9 mouse cellular contexts compared by ENCODE assay signal in the genomic region with DNA sequence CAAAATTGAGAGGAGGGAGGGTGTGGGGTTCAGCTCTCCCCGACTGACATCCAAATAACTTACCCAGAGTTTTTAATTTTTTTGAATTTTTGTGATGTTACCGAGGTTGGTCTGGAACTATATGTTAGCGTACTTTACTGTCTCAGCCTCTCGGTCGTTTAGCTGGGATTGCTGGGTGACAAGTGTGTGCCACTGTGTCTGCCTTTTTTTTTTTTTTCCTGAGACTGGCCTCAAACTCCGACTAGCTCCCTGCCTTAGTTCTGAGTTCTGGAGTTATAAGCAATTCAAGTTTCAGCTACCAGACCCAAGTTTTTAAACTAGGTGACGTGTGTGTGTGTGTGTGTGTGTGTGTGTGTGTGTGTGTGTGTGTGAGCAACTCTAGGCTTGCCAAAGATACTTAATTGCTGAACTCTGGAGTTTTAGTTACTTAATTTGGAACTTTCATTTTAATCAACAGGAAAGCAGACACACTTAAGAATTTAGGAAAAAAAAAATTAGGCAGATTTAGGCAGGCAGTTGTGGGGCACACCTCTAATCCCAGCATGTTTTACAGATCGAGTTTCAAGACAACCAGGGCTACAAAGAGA. TPM values are rescaled to one million over a fixed set of nuclear protein-coding genes. Genes with fewer than 3 reads are reported as not detected.
DNase-seq lines count a peak whose midpoint lies in the region; ATAC-seq and TF ChIP-seq lines count a peak whose summit lies in the region.
"Had no signal": no experiment of that assay in that cellular context is flagged by ENCODE, and none has a peak within 500 bp of the region (broad histone marks: within the 10 kb centered on the region; RNA-seq: fewer than 3 reads in every experiment).

No protein-coding gene starts in this region.

- no peak for ATAC-seq in heart, embryonic 15.5 days (replicated peaks; ENCODE audit: insufficient number of reproducible peaks, insufficient read depth, low FRiP score, low read depth)
- no peak for ATAC-seq in G1E (ENCODE audit: extremely low read depth, insufficient number of reproducible peaks, low FRiP score, poor library complexity, severe bottlenecking)
- no peak for ATAC-seq in midbrain, embryonic 12.5 days (ENCODE audit: low FRiP score, low read depth)

- no peak overlapping the region for H3K27ac ChIP-seq in heart, embryonic 15.5 days
- peak overlapping the region; percentile 96 for H3K27ac ChIP-seq in hindbrain, embryonic 10.5 days
- H3K27ac ChIP-seq in midbrain, embryonic 12.5 days (replicated peaks), result no peak overlapping the region

- H3K4me3 ChIP-seq in heart, embryonic 15.5 days, result peak overlapping the region; percentile 88
- H3K4me3 ChIP-seq in G1E (ENCODE audit: low read depth, low read length), result peak overlapping the region; percentile 86
- H3K4me3 ChIP-seq in hindbrain, embryonic 10.5 days, result peak overlapping the region; percentile 88
- peak overlapping the region; percentile 94 for H3K4me3 ChIP-seq in midbrain, embryonic 12.5 days

- H3K36me3 ChIP-seq in heart, embryonic 15.5 days, result no peaks in the 10 kb centered on the region
- peaks cover 30% of the 10 kb centered on the region for H3K36me3 ChIP-seq in G1E (replicated peaks)
- peaks cover 12% of the 10 kb centered on the region; the same call in 1 of the 2 replicates for H3K36me3 ChIP-seq in hindbrain, embryonic 10.5 days
- no peaks in the 10 kb centered on the region for H3K36me3 ChIP-seq in midbrain, embryonic 12.5 days

- TF ChIP-seq CTCF in G1E (IDR thresholded peaks at IDR 0.05; ENCODE audit: low read depth, low read length), result no peak

- H3K27me3 ChIP-seq in heart, embryonic 15.5 days, result no peaks in the 10 kb centered on the region
- no peaks in the 10 kb centered on the region for H3K27me3 ChIP-seq in G1E (ENCODE audit: insufficient read depth, low read length)
- H3K27me3 ChIP-seq in hindbrain, embryonic 10.5 days (ENCODE audit: insufficient read depth, poor library complexity, severe bottlenecking), result no peaks in the 10 kb centered on the region
- no peaks in the 10 kb centered on the region for H3K27me3 ChIP-seq in midbrain, embryonic 12.5 days

- H3K4me1 ChIP-seq in heart, embryonic 15.5 days (replicated peaks), result peaks cover 26% of the 10 kb centered on the region
- peaks cover 43% of the 10 kb centered on the region for H3K4me1 ChIP-seq in G1E (ENCODE audit: insufficient read depth, low read depth, low read length)
- H3K4me1 ChIP-seq in hindbrain, embryonic 10.5 days (replicated peaks), result peaks cover 24% of the 10 kb centered on the region
- H3K4me1 ChIP-seq in midbrain, embryonic 12.5 days, result peaks cover 31% of the 10 kb centered on the region

- 15% methylated on average over 8 of the region's 8 CpGs for WGBS in heart, embryonic 15.5 days
- 41% methylated on average over 8 of the region's 8 CpGs for WGBS in hindbrain, embryonic 10.5 days
- 32% methylated on average over 8 of the region's 8 CpGs for WGBS in midbrain, embryonic 12.5 days

- H3K9me3 ChIP-seq in heart, embryonic 15.5 days (replicated peaks), result no peaks in the 10 kb centered on the region
- no peaks in the 10 kb centered on the region for H3K9me3 ChIP-seq in G1E (replicated peaks)
- no peaks in the 10 kb centered on the region for H3K9me3 ChIP-seq in hindbrain, embryonic 10.5 days
- no peaks in the 10 kb centered on the region for H3K9me3 ChIP-seq in midbrain, embryonic 12.5 days

- peak overlapping the region; percentile 62 for H3K9ac ChIP-seq in heart, embryonic 15.5 days
- peak overlapping the region; percentile 68 for H3K9ac ChIP-seq in midbrain, embryonic 12.5 days (replicated peaks)

- DNase-seq in heart, postnatal 4 days, result no peak
- no peak for DNase-seq in G1E (ENCODE audit: low spot score)
- no peak for DNase-seq in hindbrain, embryonic 10.5 days (ENCODE audit: low spot score)
- no peak for DNase-seq in gastrocnemius, postnatal 10 days
- DNase-seq in left cerebral cortex, adult 11 months (ENCODE audit: low spot score), result no peak
- DNase-seq in layer of hippocampus, postnatal 36 days, result no peak
- DNase-seq: kidney, postnatal 14 days had no signal

- peak overlapping the region; percentile 66 for H3K4me2 ChIP-seq in heart, embryonic 15.5 days
- peak overlapping the region; percentile 56 for H3K4me2 ChIP-seq in midbrain, embryonic 12.5 days (replicated peaks)

RNA-seq across cellular contexts. Expression of gene Kif11, which starts 1.3 kb away (rescaled TPM):
- 39.6 and 45.4 TPM in 2 replicates for polyA plus RNA-seq in heart, embryonic 15.5 days (2015; fragmentation: Nextera tagmentation; extraction: Ambion mirVana)
- total RNA-seq in heart, postnatal 4 days (2021), result 10 to 100 TPM; 36.8 to 41.7 TPM
- total RNA-seq in G1E (2014; fragmentation: Nextera tagmentation) (166 and 200 TPM in 2 replicates), G1E (2017) (156 and 177 TPM in 2 replicates)
- polyA plus RNA-seq in G1E (2012), result 5.5 and 6.6 TPM in 2 replicates
- polyA plus RNA-seq in hindbrain, embryonic 10.5 days (2016; fragmentation: Nextera tagmentation; extraction: Ambion mirVana), result 60.1 and 80.2 TPM in 2 replicates
- polyA plus RNA-seq in midbrain, embryonic 12.5 days (2016; fragmentation: Nextera tagmentation; extraction: Ambion mirVana), result 78.1 and 79.3 TPM in 2 replicates
- 10 to 100 TPM in 1 of 2 experiments, 1 to 10 TPM in 1; 8.4 to 10.2 TPM for total RNA-seq in gastrocnemius, postnatal 10 days (2021)
- total RNA-seq in layer of hippocampus, postnatal 36 days (2021), result 1 to 10 TPM; 1.3 to 1.4 TPM

RNA-seq across cellular contexts. Expression of gene Ide, which starts 39.8 kb away (rescaled TPM):
- polyA plus RNA-seq in heart, embryonic 15.5 days (2015; fragmentation: Nextera tagmentation; extraction: Ambion mirVana), result 66.5 and 66.6 TPM in 2 replicates
- 100 to 1,000 TPM; 102 to 106 TPM for total RNA-seq in heart, postnatal 4 days (2021)
- 120 and 139 TPM in 2 replicates for total RNA-seq in G1E (2014; fragmentation: Nextera tagmentation)
- total RNA-seq in G1E (2017), result 63.0 and 79.1 TPM in 2 replicates
- polyA plus RNA-seq in G1E (2012), result 8.7 and 9.1 TPM in 2 replicates
- polyA plus RNA-seq in hindbrain, embryonic 10.5 days (2016; fragmentation: Nextera tagmentation; extraction: Ambion mirVana), result 46.1 and 56.8 TPM in 2 replicates
- polyA plus RNA-seq in midbrain, embryonic 12.5 days (2016; fragmentation: Nextera tagmentation; extraction: Ambion mirVana), result 48.7 and 52.0 TPM in 2 replicates
- total RNA-seq in gastrocnemius, postnatal 10 days (2021), result 100 to 1,000 TPM in 1 of 2 experiments, 10 to 100 TPM in 1; 83.0 to 129 TPM
- total RNA-seq in layer of hippocampus, postnatal 36 days (2021), result 10 to 100 TPM; 37.8 to 37.9 TPM

RNA-seq across cellular contexts. Expression of gene Hhex, which starts 57.1 kb away (rescaled TPM):
- polyA plus RNA-seq in heart, embryonic 15.5 days (2015; fragmentation: Nextera tagmentation; extraction: Ambion mirVana), result 13.0 and 13.8 TPM in 2 replicates
- 1 to 10 TPM; 7.3 to 9.1 TPM for total RNA-seq in heart, postnatal 4 days (2021)
- total RNA-seq in G1E (2014; fragmentation: Nextera tagmentation) (70.5 and 74.0 TPM in 2 replicates), G1E (2017) (33.6 and 45.2 TPM in 2 replicates)
- polyA plus RNA-seq in G1E (2012), result 214 and 327 TPM in 2 replicates
- 6.6 and 7.7 TPM in 2 replicates for polyA plus RNA-seq in hindbrain, embryonic 10.5 days (2016; fragmentation: Nextera tagmentation; extraction: Ambion mirVana)
- polyA plus RNA-seq in midbrain, embryonic 12.5 days (2016; fragmentation: Nextera tagmentation; extraction: Ambion mirVana), result 6.5 and 7.8 TPM in 2 replicates
- 1 to 10 TPM; 3.5 to 5.7 TPM for total RNA-seq in gastrocnemius, postnatal 10 days (2021)
- 1 to 10 TPM; 1.1 to 1.2 TPM for total RNA-seq in layer of hippocampus, postnatal 36 days (2021)
